Mouse (Mus musculus) stomach, postnatal 0 days (tissue): ENCODE measurements at regions not wholly inside any gene's neighbourhood (a gene's known extent, or its start where the extent isn't known, plus 50 kb on each side); places are given as distances from the start of the nearest gene placed in this dataset.

Experiments used
- ATAC-seq: fragments of 200-750 bp; cut with Nextera tagmentation; 2 replicates; pipeline ENCODE4 v1.8.0; 2017; ENCODE audit not compliant: low FRiP score, low TSS enrichment
- DNase-seq: peaks from one replicate; pipeline ENCODE4 v3.0.0-alpha.2; 2016; ENCODE audit warnings: low spot score
- H3K27ac ChIP-seq: fragments of 300-500 bp; sonication (generic); replicated peaks from 2 replicates; pipeline ENCODE4 v1.5.1; 2014; ENCODE audit warnings: mild to moderate bottlenecking, control low read depth
- H3K27me3 ChIP-seq: fragments of 300-500 bp; sonication (generic); 2 replicates; pipeline ENCODE4 v1.6.1; 2014; ENCODE audit warnings: low read length; ENCODE audit not compliant: control insufficient read depth, insufficient read depth
- H3K36me3 ChIP-seq: fragments of 300-500 bp; sonication (generic); 2 replicates; pipeline ENCODE4 v1.6.1; 2014; ENCODE audit warnings: low read length, mixed read lengths; ENCODE audit not compliant: control insufficient read depth, insufficient read depth
- H3K4me1 ChIP-seq: fragments of 300-500 bp; sonication (generic); replicated peaks from 2 replicates; pipeline ENCODE4 v1.6.1; 2014; ENCODE audit warnings: antibody characterized with exemption; ENCODE audit not compliant: control insufficient read depth, insufficient read depth
- H3K4me2 ChIP-seq: fragments of 300-500 bp; sonication (generic); replicated peaks from 2 replicates; pipeline ENCODE4 v1.6.1; 2014; ENCODE audit warnings: low read depth, mild to moderate bottlenecking, control low read depth, moderate library complexity
- H3K4me3 ChIP-seq: fragments of 300-500 bp; sonication (generic); 2 replicates; pipeline ENCODE4 v1.5.1; 2014; ENCODE audit warnings: low read depth, low read length, control low read depth
- H3K9ac ChIP-seq: fragments of 300-500 bp; sonication (generic); 2 replicates; pipeline ENCODE4 v1.6.1; 2014; ENCODE audit warnings: mild to moderate bottlenecking, low read length, control low read depth, mixed read lengths
- H3K9me3 ChIP-seq: fragments of 300-500 bp; sonication (generic); 2 replicates; pipeline ENCODE4 v1.6.1; 2016; ENCODE audit warnings: low read length; ENCODE audit not compliant: control insufficient read depth
- CTCF ChIP-seq: IDR thresholded peaks from 2 replicates; pipeline ENCODE4 v1.5.1; 2016; ENCODE audit warnings: antibody characterized with exemption, low read depth, mild to moderate bottlenecking, moderate library complexity
- EP300 ChIP-seq: optimal IDR thresholded peaks from 2 replicates; pipeline ENCODE3; 2016; ENCODE audit warnings: antibody characterized with exemption
- WGBS: fragments of 180-500 bp; shearing (Covaris S2); extraction: QIAGEN DNeasy Blood & Tissue Kit; methylation state at CpG from one replicate; pipeline ENCODE4 v1.1.7; 2014; 5-methylcytosine and 5-hydroxymethylcytosine counted together

DNA sequence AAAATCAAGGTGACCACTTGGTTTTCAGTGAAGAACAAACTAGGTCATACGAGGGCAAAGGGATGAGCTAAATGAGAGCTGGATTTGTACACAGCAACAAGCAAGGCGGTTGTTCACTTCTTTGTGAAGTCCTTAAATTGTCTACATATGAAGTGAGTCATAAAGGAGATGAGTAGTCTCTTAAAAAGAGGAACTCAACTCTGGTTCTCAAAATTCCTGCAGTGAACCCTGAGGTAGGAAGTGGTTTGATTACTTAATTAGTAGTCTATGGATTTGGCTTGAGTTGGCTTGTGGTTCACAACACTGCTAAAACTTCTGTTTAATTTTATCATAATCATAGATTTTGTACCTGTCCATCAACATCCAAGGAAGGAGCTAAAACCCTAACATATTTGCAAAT lies 226.6 kb upstream of the B430305J03Rik start:
- Histone ChIP-seq H3K27me3 (no peaks in the 10 kb centered on the region), H3K36me3 (no peaks in the 10 kb centered on the region), H3K4me1 (no peaks in the 10 kb centered on the region), H3K4me3 (no peak overlapping the region), H3K9ac (no peak overlapping the region), H3K27ac (no peak overlapping the region), H3K9me3 (no peaks in the 10 kb centered on the region), H3K4me2 (no peak overlapping the region)
- no peak for TF ChIP-seq EP300
- no peak for TF ChIP-seq CTCF
- DNase-seq (no peak), ATAC-seq (no peak)
- WGBS = 78% methylated on average over 2 of the region's 2 CpGs

DNA sequence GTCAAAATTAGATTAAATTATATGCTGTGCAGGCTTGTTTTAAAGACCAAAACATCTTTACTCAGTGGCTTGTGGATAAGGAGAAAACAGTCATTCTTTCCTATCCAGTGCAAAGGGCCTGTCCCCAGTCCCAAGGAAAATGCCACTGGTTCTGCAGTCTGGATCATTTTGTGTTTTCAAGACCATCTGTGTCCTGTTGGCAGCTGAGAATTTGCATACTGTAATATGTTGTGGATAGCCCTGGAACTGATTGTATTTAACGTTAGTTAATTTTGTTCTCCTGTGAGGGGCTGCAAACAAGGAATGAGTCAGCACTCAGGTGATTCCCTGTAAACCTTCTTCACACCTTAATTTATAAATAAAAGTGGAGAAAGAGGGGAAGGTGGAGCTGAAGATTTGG lies 217.9 kb upstream of the B430305J03Rik start:
- whole genome bisulfite sequencing = 48% methylated on average over 1 of the region's 1 CpGs

DNA sequence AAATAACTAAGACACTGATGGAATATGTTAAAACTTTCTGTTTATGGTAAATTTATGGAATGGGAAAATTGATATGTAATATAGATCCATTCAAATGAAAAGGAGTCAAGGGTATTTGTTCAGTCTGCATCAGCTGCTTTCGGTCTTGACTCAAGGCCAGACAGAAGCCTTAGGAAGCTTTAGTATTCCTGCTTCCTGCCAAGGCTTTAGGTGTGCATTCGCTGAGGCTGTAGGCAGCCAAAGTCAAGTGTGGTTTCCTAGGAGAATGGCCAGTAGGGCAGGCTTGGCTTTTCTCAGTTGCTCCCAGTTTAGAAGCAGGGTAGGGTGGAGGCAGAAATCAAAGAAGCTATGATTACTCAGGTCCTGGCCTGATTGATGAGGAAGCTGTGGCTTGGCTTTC lies 217.2 kb upstream of the B430305J03Rik start:
- 74% methylated on average over 2 of the region's 2 CpGs for WGBS
- H3K27me3 ChIP-seq = no peaks in the 10 kb centered on the region
- no peak for DNase-seq

More for the DNA sequence above, 217.9 kb upstream of the B430305J03Rik start:
- Histone ChIP-seq H3K4me2 (no peak overlapping the region), H3K36me3 (no peaks in the 10 kb centered on the region), H3K4me3 (no peak overlapping the region), H3K4me1 (no peaks in the 10 kb centered on the region), H3K27me3 (no peaks in the 10 kb centered on the region), H3K9me3 (no peaks in the 10 kb centered on the region), H3K27ac (no peak overlapping the region), H3K9ac (no peak overlapping the region)
- ATAC-seq (no peak), DNase-seq (no peak)
- TF ChIP-seq EP300 (no peak), CTCF (no peak)

DNA sequence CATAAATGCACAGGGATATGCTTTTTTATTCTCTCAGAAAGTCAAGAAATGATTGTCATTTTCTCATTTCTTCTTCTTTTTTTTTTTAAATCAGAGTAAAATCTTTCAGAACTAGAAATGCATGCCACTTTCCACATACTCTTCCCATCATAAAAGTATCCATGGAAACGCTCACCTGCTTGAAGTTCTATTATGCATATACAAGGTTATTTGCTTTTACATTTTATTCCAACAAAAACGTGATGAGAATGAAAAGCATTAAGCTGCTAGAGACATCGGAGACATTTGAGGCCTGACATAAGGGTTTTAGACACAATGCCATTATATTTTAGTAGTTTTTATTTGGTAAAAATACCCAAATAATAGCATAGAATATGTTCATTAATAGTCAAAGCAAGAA lies 214.5 kb upstream of the B430305J03Rik start:
- Histone ChIP-seq H3K9me3 (no peaks in the 10 kb centered on the region), H3K36me3 (no peaks in the 10 kb centered on the region), H3K9ac (no peak overlapping the region), H3K27ac (no peak overlapping the region), H3K4me2 (no peak overlapping the region), H3K27me3 (no peaks in the 10 kb centered on the region), H3K4me3 (no peak overlapping the region), H3K4me1 (no peaks in the 10 kb centered on the region)
- ATAC-seq (no peak), DNase-seq (no peak)
- 70% methylated on average over 3 of the region's 3 CpGs for WGBS
- no peak for TF ChIP-seq EP300
- TF ChIP-seq CTCF = no peak

More for the DNA sequence above, 217.2 kb upstream of the B430305J03Rik start:
- no peak for TF ChIP-seq EP300
- no peak for TF ChIP-seq CTCF
- Histone ChIP-seq H3K4me3 (no peak overlapping the region), H3K4me1 (no peaks in the 10 kb centered on the region), H3K36me3 (no peaks in the 10 kb centered on the region), H3K4me2 (no peak overlapping the region), H3K9ac (no peak overlapping the region), H3K27ac (no peak overlapping the region), H3K9me3 (no peaks in the 10 kb centered on the region)
- ATAC-seq = no peak

DNA sequence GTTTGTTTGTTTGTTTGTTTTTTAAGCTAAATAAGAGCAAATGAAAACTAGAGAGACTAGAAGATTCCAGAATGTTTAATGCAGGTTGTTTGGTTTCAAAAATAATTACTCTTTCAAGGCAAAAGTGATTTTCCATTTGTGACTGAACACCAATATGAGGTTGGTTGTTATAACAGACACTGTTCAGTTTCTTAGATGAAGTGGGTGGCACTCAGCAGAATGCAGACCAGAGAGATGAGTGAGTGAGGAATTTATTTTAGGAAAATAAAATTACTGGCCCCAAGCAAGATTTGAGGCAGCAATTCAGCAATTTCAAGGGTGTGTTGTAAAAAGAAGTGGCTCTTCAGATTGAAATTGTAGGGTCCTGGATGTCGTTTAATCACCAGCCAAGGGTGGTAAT lies 171.4 kb upstream of the B430305J03Rik start:
- TF ChIP-seq EP300 = no peak
- 44% methylated on average over 1 of the region's 1 CpGs for WGBS
- H3K9me3 ChIP-seq = no peaks in the 10 kb centered on the region

DNA sequence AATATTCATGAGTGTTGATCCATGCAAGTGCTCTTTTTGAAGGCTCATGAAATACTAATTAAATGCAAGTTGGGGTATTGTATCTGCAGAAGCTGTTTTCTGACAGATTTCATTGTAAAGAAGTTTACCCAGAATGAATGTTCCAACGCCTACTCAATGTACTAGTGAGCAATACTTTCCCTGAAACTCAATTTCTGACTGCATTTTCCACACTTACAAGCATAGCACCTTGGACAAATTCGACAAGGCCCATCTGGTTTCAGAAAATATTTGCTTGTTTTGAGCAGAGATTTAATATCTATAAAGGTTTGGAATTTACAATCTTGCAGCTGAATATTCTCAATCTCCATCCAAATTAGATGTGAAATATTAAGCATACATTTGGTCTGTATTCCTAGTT lies 170.0 kb upstream of the B430305J03Rik start:
- no peak for DNase-seq
- 56% methylated on average over 2 of the region's 2 CpGs for WGBS

More for the DNA sequence above, 171.4 kb upstream of the B430305J03Rik start:
- no peaks in the 10 kb centered on the region for H3K36me3 ChIP-seq
- H3K4me1 ChIP-seq = no peaks in the 10 kb centered on the region
- H3K27me3 ChIP-seq = no peaks in the 10 kb centered on the region
- ATAC-seq (no peak), DNase-seq (no peak)
- H3K4me2 ChIP-seq = no peak overlapping the region
- no peak overlapping the region for H3K9ac ChIP-seq
- no peak overlapping the region for H3K27ac ChIP-seq
- H3K4me3 ChIP-seq = no peak overlapping the region

More for the DNA sequence above, 170.0 kb upstream of the B430305J03Rik start:
- no peaks in the 10 kb centered on the region for H3K9me3 ChIP-seq
- H3K27ac ChIP-seq = no peak overlapping the region
- no peak overlapping the region for H3K9ac ChIP-seq
- no peaks in the 10 kb centered on the region for H3K27me3 ChIP-seq
- ATAC-seq = no peak
- no peaks in the 10 kb centered on the region for H3K36me3 ChIP-seq
- no peak overlapping the region for H3K4me2 ChIP-seq
- no peak overlapping the region for H3K4me3 ChIP-seq
- TF ChIP-seq EP300 (no peak), CTCF (no peak)
- no peaks in the 10 kb centered on the region for H3K4me1 ChIP-seq
